Mouse (Mus musculus) kidney, embryonic 15.5 days (tissue): ENCODE measurements around the gene Farp1. TPM values are rescaled to one million over a fixed set of nuclear protein-coding genes. Genes with fewer than 3 reads are reported as not detected.

ENCODE experiments used
- ATAC-seq: fragments of 200-750 bp; cut with Nextera tagmentation; replicated peaks from 2 replicates; pipeline ENCODE4 v1.8.0; 2017; ENCODE audit warnings: moderate TSS enrichment; ENCODE audit not compliant: low FRiP score
- H3K27ac ChIP-seq: fragments of 300-500 bp; sonication (generic); 2 replicates; pipeline ENCODE4 v1.5.1; 2015; ENCODE audit warnings: mild to moderate bottlenecking, inconsistent platforms
- H3K27me3 ChIP-seq: fragments of 300-500 bp; sonication (generic); 2 replicates; pipeline ENCODE4 v1.6.1; 2015; ENCODE audit warnings: inconsistent platforms
- H3K36me3 ChIP-seq: fragments of 300-500 bp; sonication (generic); 2 replicates; pipeline ENCODE4 v1.6.1; 2015; ENCODE audit warnings: inconsistent platforms
- H3K4me1 ChIP-seq: fragments of 300-500 bp; sonication (generic); 2 replicates; pipeline ENCODE4 v1.6.1; 2015; ENCODE audit warnings: inconsistent platforms
- H3K4me2 ChIP-seq: fragments of 300-500 bp; sonication (generic); 2 replicates; pipeline ENCODE4 v1.6.1; 2015; ENCODE audit warnings: moderate library complexity, mild to moderate bottlenecking, inconsistent platforms
- H3K4me3 ChIP-seq: fragments of 300-500 bp; sonication (generic); replicated peaks from 2 replicates; pipeline ENCODE4 v1.5.1; 2015; ENCODE audit warnings: mild to moderate bottlenecking, inconsistent platforms
- H3K9ac ChIP-seq: fragments of 300-500 bp; sonication (generic); 2 replicates; pipeline ENCODE4 v1.6.1; 2015; ENCODE audit warnings: mild to moderate bottlenecking, inconsistent platforms
- H3K9me3 ChIP-seq: fragments of 300-500 bp; sonication (generic); replicated peaks from 2 replicates; pipeline ENCODE4 v1.6.1; 2016; ENCODE audit warnings: inconsistent platforms
- WGBS: fragments of 180-500 bp; shearing (Covaris S2); methylation state at CpG from one replicate; pipeline ENCODE4 v1.1.7; 2015; ENCODE audit warnings: mixed read lengths; 5-methylcytosine and 5-hydroxymethylcytosine counted together
- polyA plus RNA-seq: library from polyadenylated mRNA; unstranded; fragments of >200 nt; fragmentation: Nextera tagmentation; extraction: Ambion mirVana; gene quantifications from 2 replicates; pipeline ENCODE4 v1.2.1, GENCODE M21; 2015

The Farp1 gene
- polyA plus RNA-seq, 1 experiment from 2014 or later, result 35.8 TPM

GRCm38 (mm10) chr14:121329401-121330089 is 294.5 kb downstream of the Farp1 start:
- peaks cover 10% of the 10 kb centered on the region for H3K36me3 ChIP-seq
- 48% methylated on average over 5 of the region's 5 CpGs for WGBS
- ATAC-seq, result no peak
- H3K4me2 ChIP-seq, result no peak overlapping the region
- H3K27ac ChIP-seq, result no peak overlapping the region
- no peaks in the 10 kb centered on the region for H3K9me3 ChIP-seq
- H3K4me1 ChIP-seq, result peaks cover 42% of the 10 kb centered on the region
- H3K4me3 ChIP-seq, result no peak overlapping the region
- H3K27me3 ChIP-seq, result no peaks in the 10 kb centered on the region
- H3K9ac ChIP-seq, result no peak overlapping the region

- Histone ChIP-seq H3K27ac (no peak overlapping the region), H3K9ac (no peak overlapping the region), H3K36me3 (peaks cover 15% of the 10 kb centered on the region), H3K4me1 (peaks cover 39% of the 10 kb centered on the region), H3K9me3 (no peaks in the 10 kb centered on the region), H3K27me3 (no peaks in the 10 kb centered on the region), H3K4me3 (no peak overlapping the region), H3K4me2 (no peak overlapping the region)
- 73% methylated on average over 3 of the region's 3 CpGs for whole genome bisulfite sequencing
- no peak for ATAC-seq
Measured at GRCm38 (mm10) chr14:121330090-121330408, 295.0 kb downstream of the Farp1 start.

Other genes with a start within 250 kb of the Farp1 start
- 99.2 and 102 TPM in 2 replicates for gene Ipo5, start 124.0 kb upstream of the Farp1 start, polyA plus RNA-seq